Mouse (Mus musculus) kidney, embryonic 14.5 days (tissue): ENCODE measurements around the gene Ube2j2. TPM values are rescaled to one million over a fixed set of nuclear protein-coding genes. Genes with fewer than 3 reads are reported as not detected.
A peak's percentile ranks its signal among the peaks of the same experiment; 100 is the strongest.

Experiments
- ATAC-seq: fragments of 200-750 bp; cut with Nextera tagmentation; 2 replicates; pipeline ENCODE4 v1.8.0; 2017; ENCODE audit warnings: moderate number of reproducible peaks, mild to moderate bottlenecking, moderate TSS enrichment, moderate library complexity; ENCODE audit not compliant: low FRiP score, low TSS enrichment
- H3K27ac ChIP-seq: fragments of 300-500 bp; sonication (generic); 2 replicates; pipeline ENCODE4 v1.5.1; 2014; ENCODE audit warnings: low read depth, mild to moderate bottlenecking, low read length, moderate library complexity, mixed read lengths
- H3K27me3 ChIP-seq: fragments of 300-500 bp; sonication (generic); 2 replicates; pipeline ENCODE4 v1.6.1; 2014; ENCODE audit warnings: mild to moderate bottlenecking, low read length; ENCODE audit not compliant: control insufficient read depth, insufficient read depth
- H3K36me3 ChIP-seq: fragments of 300-500 bp; sonication (generic); 2 replicates; pipeline ENCODE4 v1.6.1; 2014; ENCODE audit warnings: low read length, mixed read lengths; ENCODE audit not compliant: control insufficient read depth, insufficient read depth
- H3K4me1 ChIP-seq: fragments of 300-500 bp; sonication (generic); 2 replicates; pipeline ENCODE4 v1.6.1; 2014; ENCODE audit warnings: low read length, mixed read lengths; ENCODE audit not compliant: control insufficient read depth, insufficient read depth
- H3K4me2 ChIP-seq: fragments of 300-500 bp; sonication (generic); replicated peaks from 2 replicates; pipeline ENCODE4 v1.6.1; 2014; ENCODE audit warnings: low read depth, mild to moderate bottlenecking, low read length
- H3K4me3 ChIP-seq: fragments of 300-500 bp; sonication (generic); 2 replicates; pipeline ENCODE4 v1.5.1; 2014; ENCODE audit warnings: mild to moderate bottlenecking, low read length
- H3K9ac ChIP-seq: fragments of 300-500 bp; sonication (generic); 2 replicates; pipeline ENCODE4 v1.6.1; 2014; ENCODE audit warnings: low read depth, mild to moderate bottlenecking, low read length, moderate library complexity
- H3K9me3 ChIP-seq: fragments of 300-500 bp; sonication (generic); 2 replicates; pipeline ENCODE4 v1.6.1; 2016; ENCODE audit warnings: low read length; ENCODE audit not compliant: control insufficient read depth
- WGBS: fragments of 180-500 bp; shearing (Covaris S2); extraction: QIAGEN DNeasy Blood & Tissue Kit; methylation state at CpG from one replicate; pipeline ENCODE4 v1.1.7; 2014; 5-methylcytosine and 5-hydroxymethylcytosine counted together
- polyA plus RNA-seq: library from polyadenylated mRNA; unstranded; fragments of >200 nt; fragmentation: Nextera tagmentation; extraction: Ambion mirVana; gene quantifications from 2 replicates; pipeline ENCODE4 v1.2.1, GENCODE M21; 2014

Ube2j2 gene
- polyA plus RNA-seq, 1 experiment from 2014 or later = 127 TPM

- H3K4me1 ChIP-seq = no peaks in the 10 kb centered on the region
- H3K4me3 ChIP-seq = no peak overlapping the region
- WGBS = 91% methylated on average over 13 of the region's 13 CpGs
- no peak for ATAC-seq
- no peak overlapping the region for H3K4me2 ChIP-seq
- no peaks in the 10 kb centered on the region for H3K27me3 ChIP-seq
- no peak overlapping the region for H3K27ac ChIP-seq
- no peak overlapping the region for H3K9ac ChIP-seq
- H3K9me3 ChIP-seq = no peaks in the 10 kb centered on the region
- peaks cover 51% of the 10 kb centered on the region for H3K36me3 ChIP-seq
Observed at GRCm38 (mm10) chr4:155904318-155905102, 39.1 kb upstream of the Ube2j2 start.

GRCm38 (mm10) chr4:155905634-155906033 is 38.0 kb upstream of the Ube2j2 start:
- WGBS = 87% methylated on average over 13 of the region's 13 CpGs

GRCm38 (mm10) chr4:155906125-155906524 is 37.5 kb upstream of the Ube2j2 start:
- Histone ChIP-seq H3K4me3 (no peak overlapping the region), H3K27ac (no peak overlapping the region), H3K9me3 (no peaks in the 10 kb centered on the region), H3K4me1 (no peaks in the 10 kb centered on the region), H3K4me2 (no peak overlapping the region), H3K9ac (no peak overlapping the region), H3K36me3 (peaks cover 43% of the 10 kb centered on the region), H3K27me3 (no peaks in the 10 kb centered on the region)
- ATAC-seq = no peak
- 81% methylated on average over 9 of the region's 9 CpGs for WGBS

More at GRCm38 (mm10) chr4:155905634-155906033, 38.0 kb upstream of the Ube2j2 start:
- no peaks in the 10 kb centered on the region for H3K27me3 ChIP-seq
- H3K4me2 ChIP-seq = no peak overlapping the region
- peaks cover 45% of the 10 kb centered on the region for H3K36me3 ChIP-seq
- no peaks in the 10 kb centered on the region for H3K4me1 ChIP-seq
- H3K4me3 ChIP-seq = no peak overlapping the region
- no peak for ATAC-seq
- no peak overlapping the region for H3K9ac ChIP-seq
- H3K9me3 ChIP-seq = no peaks in the 10 kb centered on the region
- no peak overlapping the region for H3K27ac ChIP-seq

DNA sequence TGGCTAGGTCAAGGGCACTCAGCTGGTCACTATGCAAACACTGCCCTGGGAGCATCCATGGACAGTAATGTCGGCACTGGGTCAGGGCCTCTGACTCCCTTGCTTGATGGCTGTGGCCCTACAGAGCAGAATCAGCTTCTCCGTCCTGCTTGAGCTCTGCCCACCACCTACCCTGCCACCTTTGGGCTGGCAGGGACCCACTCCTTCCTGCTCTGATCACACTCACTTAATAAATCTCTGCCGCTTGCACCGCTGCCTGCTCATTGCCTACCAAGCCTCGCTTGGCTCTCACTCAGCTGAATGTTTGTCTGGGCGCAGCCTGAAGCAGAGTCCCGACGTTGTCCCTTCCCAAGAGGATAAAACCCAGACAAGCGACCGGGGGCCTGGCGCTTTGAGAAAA is 36.6 kb upstream of the Ube2j2 start:
- no peak for ATAC-seq
- H3K9me3 ChIP-seq = no peaks in the 10 kb centered on the region
- H3K27ac ChIP-seq = no peak overlapping the region
- no peak overlapping the region for H3K4me3 ChIP-seq
- WGBS = 79% methylated on average over 11 of the region's 11 CpGs
- H3K36me3 ChIP-seq = peaks cover 34% of the 10 kb centered on the region
- no peaks in the 10 kb centered on the region for H3K4me1 ChIP-seq
- H3K27me3 ChIP-seq = no peaks in the 10 kb centered on the region
- H3K4me2 ChIP-seq = no peak overlapping the region
- no peak overlapping the region for H3K9ac ChIP-seq

DNA sequence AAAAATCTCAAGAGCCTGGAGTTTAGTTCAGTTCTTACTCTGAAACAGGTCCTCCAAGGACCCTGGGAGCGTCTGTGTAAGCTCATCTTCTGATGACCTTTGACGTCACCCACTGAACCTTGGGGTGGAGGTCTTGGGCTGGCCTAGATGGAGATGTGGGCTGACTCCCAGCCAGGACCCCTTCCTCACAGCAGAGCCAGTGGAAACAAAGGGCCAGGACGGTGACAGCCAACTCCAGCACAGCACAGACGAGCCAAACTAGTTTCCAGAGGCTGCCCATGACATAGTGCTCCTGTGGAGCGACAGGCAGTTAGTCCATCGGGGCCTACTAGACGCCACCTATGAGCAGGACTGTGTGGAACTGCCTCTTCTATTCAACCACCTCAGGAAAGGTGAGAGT is 35.4 kb upstream of the Ube2j2 start:
- Histone ChIP-seq H3K9me3 (no peaks in the 10 kb centered on the region), H3K9ac (no peak overlapping the region), H3K4me1 (no peaks in the 10 kb centered on the region), H3K4me2 (no peak overlapping the region), H3K27ac (no peak overlapping the region), H3K27me3 (no peaks in the 10 kb centered on the region), H3K36me3 (peaks cover 22% of the 10 kb centered on the region), H3K4me3 (no peak overlapping the region)
- WGBS = 76% methylated on average over 7 of the region's 7 CpGs
- ATAC-seq = no peak

DNA sequence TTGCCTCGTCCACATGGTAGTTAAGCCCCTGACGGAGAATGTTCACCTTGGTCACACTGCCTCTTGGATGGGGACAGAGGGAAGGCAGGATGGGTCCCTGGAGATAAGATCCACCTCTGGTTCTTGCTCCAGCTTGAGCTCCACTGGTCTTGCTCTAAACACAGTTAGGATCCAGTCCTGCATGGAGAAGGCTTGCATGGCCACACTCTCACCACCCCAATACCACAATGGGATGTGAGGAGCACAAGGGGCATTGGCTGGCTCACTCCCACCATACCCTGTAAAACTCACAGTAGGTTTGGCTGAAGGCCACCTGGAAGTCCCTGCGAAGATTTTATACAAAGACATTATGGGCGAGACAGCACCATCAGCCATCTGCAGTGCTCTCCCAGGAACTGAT is 34.9 kb upstream of the Ube2j2 start:
- Histone ChIP-seq H3K4me3 (no peak overlapping the region), H3K9me3 (no peaks in the 10 kb centered on the region), H3K27ac (no peak overlapping the region), H3K36me3 (peaks cover 17% of the 10 kb centered on the region), H3K4me1 (no peaks in the 10 kb centered on the region), H3K9ac (no peak overlapping the region), H3K27me3 (no peaks in the 10 kb centered on the region), H3K4me2 (no peak overlapping the region)
- no peak for ATAC-seq
- WGBS = 92% methylated on average over 4 of the region's 4 CpGs

DNA sequence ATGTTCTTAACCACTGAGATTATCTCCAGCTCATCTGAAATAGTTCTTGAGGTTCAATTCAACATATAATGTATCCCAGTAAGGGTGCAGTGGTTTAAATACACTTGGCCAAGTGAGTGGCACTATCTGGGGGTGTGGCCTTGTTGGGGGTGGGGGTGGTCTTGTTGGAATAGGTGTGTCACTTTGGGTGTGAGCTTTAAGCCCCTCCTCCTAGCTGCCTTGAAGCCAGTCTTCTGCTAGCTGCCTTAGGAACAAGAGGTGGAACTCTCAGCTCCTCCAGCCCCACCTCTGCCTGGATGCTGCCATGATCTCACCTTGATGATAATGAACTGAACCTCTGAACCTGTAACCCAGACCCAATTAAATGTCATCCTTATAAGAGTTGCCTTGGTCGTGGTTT is 11.6 kb upstream of the Ube2j2 start:
- H3K36me3 ChIP-seq = no peaks in the 10 kb centered on the region
- WGBS = 58% methylated on average over 1 of the region's 1 CpGs

DNA sequence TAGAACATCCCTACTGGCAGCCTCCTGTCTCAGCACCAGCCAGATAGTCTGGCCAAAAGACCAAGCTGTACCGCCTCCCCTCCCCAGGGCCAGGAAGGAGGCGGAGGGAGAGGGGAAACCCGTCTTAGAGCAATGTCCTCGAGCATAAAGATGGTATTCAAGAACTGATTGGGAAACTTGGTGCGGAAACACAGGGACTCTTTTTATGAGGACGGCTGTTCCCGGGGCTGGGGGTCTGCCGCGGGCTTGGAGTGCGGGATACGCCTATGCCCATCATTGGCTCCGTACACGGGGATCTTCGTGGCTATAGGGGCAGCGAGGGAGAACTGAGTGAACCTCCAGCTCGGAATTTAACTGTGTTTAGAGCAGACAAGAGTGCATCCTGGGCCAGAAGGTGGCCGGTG is 580 bp upstream of the Ube2j2 start:
- H3K4me3 ChIP-seq = peak overlapping the region; percentile 99
- peak overlapping the region; percentile 57; the same call in 1 of the 2 replicates for H3K27ac ChIP-seq
- H3K4me1 ChIP-seq = peaks cover 12% of the 10 kb centered on the region
- peaks cover 18% of the 10 kb centered on the region; the same call in 1 of the 2 replicates for H3K36me3 ChIP-seq
- peak overlapping the region; percentile 87 for H3K4me2 ChIP-seq
- peak overlapping the region; percentile 95 for H3K9ac ChIP-seq
- ATAC-seq = peak; percentile 48
- WGBS = under 1% methylated on average over 17 of the region's 17 CpGs
- H3K9me3 ChIP-seq = no peaks in the 10 kb centered on the region
- no peaks in the 10 kb centered on the region for H3K27me3 ChIP-seq

More for the DNA sequence above, 11.6 kb upstream of the Ube2j2 start:
- Histone ChIP-seq H3K27ac (no peak overlapping the region), H3K4me2 (no peak overlapping the region), H3K4me1 (no peaks in the 10 kb centered on the region), H3K9ac (no peak overlapping the region), H3K27me3 (no peaks in the 10 kb centered on the region), H3K9me3 (no peaks in the 10 kb centered on the region), H3K4me3 (no peak overlapping the region)
- no peak for ATAC-seq

DNA sequence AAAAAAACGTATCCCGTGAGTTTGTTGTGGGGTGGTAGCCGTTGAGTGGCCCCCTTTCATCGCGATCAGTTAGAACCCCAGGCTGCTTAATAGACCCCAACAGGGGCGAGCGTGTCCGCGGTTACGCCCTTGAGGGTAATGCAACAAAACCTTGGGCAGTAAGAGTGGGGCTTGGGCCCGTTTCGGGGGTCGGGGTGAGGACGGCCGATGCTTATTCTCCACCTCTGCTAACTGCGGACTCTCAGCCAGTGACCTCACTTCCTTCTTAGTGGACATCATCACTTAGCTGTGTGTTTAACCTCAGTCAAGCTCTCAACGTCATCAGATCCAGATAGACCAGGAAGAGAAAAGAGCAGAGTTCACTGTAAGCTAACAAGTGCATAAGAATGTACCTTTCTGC is 640 bp downstream of the Ube2j2 start:
- no peaks in the 10 kb centered on the region for H3K9me3 ChIP-seq
- ATAC-seq = 0 out of 2 replicates have a peak, but pooled peaks have one; percentile 3
- peak overlapping the region; percentile 99 for H3K4me3 ChIP-seq
- under 1% methylated on average over 17 of the region's 17 CpGs for WGBS
- peaks cover 12% of the 10 kb centered on the region for H3K4me1 ChIP-seq
- peak overlapping the region; percentile 95 for H3K9ac ChIP-seq
- H3K36me3 ChIP-seq = peaks cover 30% of the 10 kb centered on the region
- peak overlapping the region; percentile 42; the same call in 1 of the 2 replicates for H3K27ac ChIP-seq
- peak overlapping the region; percentile 87 for H3K4me2 ChIP-seq
- H3K27me3 ChIP-seq = no peaks in the 10 kb centered on the region
